Mouse (Mus musculus): ENCODE results near the gene Ctsw. TPM values are rescaled to one million over a fixed set of nuclear protein-coding genes. Genes with fewer than 3 reads are reported as not detected.
"Not testable (repeated sequence)": the region's sequence is repeated elsewhere in the genome, so short reads cannot be mapped to it uniquely, and the experiment has no call there.

The Ctsw gene
- total RNA-seq (2021): 1 to 10 TPM in 1 of 2 experiments, under 1 TPM in 1; 0.25 to 1.5 TPM
- long read RNA-seq, experiment 1: 0 reads
- long read RNA-seq, experiment 2, partial matches to known transcripts: 0 of 1 reads
- long read RNA-seq, experiment 2, other reads (novel, unspliced or antisense): 1 of 1 reads

DNA sequence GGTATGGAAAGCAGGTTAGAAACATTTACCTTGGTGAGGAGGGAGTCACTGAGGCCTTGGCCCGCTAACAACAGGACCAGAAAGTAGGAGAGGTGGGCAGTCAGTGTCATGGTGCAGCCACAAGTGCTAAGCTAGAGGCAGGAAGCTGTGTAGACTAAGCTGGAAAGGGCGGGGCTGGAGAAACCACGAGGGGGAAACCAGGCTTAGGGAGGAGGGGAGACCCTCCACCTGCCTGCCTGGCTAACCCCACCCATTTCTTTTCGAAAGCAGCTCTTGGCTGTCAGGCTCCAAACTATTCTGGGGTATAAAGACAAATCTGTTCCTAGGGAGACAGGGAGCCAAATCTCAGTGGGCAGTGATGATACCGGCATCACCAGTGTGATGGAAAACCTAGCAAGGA lies at the start of gene Ctsw:
Ctsw (minus strand) TSS at position 134 of the 400 bp plus-strand sequence.
- DNase-seq: no peak

DNA sequence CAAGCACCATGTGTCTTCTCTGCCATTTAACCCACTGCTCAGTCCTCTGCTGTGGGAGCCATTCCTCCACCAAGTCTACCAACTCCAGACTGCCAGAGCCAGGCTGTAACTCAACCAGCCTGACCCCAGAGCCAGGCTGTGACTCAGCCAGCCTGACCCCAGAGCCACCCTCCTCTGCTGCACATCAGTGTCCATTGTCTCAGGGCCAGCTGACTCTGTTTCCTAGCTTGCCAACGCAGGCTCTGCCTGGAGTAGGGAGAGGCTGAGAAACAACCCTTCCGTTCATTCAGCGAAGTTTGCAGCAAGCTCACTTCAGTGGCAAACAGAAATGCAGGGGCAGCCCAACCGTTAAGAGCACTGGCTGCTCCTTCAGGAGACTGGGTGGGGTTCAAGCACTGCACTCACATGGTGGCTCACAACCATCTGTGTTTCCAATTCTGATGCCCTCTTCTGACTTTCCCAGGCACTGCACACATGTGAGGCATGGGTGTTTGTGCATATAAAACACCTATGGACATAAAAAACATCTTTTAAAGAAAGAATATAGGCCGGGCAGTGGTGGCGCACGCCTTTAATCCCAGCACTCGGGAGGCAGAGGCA lies 48.7 kb upstream of the Ctsw start:
- DNase-seq: no peak

DNA sequence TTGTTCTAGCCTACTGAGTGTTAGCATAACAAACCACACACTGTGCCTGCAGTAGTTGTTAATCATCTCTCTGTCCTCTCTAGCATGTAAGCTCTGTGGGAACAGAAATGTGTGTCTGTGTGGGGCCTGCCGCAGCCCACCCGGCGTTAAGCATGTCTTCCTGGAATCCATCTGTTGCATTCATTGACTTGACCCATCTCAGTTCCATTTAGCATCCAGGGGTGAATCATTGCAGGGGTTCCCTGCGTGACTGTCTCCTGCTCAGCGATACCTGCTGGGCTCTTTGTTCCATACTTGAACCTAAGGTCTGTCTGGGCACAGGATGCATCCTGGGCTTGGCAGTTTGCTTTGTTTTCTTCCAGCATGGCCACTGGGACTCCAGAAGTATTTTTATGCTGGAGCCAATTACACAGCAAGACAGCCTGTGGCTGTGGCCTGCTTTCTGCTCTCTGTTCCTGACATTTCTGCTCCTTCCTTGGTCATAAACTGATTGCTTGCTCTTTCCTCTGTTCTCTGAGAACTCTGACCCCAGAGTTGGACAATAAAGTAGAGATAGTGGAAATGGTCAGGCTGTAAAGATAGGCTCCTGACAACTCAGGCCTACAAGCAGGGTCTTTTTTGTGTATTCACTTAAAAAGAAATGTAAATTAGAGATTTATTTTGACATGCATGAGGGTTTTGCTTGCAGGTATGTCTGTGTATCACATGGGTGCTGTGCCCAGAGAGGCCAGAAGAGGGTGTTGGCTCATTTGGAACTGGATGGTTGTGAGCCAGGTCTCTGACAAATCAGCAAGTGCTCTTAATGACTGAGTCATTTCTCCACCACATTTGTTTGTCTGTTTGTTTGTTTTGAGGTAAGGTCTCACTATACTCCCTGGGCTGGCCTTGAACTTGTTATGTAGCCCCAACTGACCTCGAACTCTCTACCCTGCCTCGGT lies 47.8 kb upstream of the Ctsw start:
- DNase-seq: no peak

DNA sequence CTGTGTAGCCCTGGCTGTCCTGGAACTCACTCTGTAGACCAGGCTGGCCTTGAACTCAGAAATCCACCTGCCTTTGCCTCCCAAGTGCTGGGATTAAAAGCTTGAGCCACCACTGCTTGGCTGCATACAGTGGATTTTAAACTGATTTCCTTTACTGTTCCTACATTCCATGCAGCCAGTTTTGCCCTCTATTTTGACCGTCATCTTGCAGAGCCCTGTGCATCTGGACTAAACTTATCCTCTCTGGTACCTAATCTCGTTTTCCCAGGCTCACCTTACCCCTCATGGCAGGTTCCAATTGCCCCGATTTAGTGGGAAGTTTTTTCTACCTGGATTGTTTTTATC lies 44.7 kb upstream of the Ctsw start:
- DNase-seq: no peak

DNA sequence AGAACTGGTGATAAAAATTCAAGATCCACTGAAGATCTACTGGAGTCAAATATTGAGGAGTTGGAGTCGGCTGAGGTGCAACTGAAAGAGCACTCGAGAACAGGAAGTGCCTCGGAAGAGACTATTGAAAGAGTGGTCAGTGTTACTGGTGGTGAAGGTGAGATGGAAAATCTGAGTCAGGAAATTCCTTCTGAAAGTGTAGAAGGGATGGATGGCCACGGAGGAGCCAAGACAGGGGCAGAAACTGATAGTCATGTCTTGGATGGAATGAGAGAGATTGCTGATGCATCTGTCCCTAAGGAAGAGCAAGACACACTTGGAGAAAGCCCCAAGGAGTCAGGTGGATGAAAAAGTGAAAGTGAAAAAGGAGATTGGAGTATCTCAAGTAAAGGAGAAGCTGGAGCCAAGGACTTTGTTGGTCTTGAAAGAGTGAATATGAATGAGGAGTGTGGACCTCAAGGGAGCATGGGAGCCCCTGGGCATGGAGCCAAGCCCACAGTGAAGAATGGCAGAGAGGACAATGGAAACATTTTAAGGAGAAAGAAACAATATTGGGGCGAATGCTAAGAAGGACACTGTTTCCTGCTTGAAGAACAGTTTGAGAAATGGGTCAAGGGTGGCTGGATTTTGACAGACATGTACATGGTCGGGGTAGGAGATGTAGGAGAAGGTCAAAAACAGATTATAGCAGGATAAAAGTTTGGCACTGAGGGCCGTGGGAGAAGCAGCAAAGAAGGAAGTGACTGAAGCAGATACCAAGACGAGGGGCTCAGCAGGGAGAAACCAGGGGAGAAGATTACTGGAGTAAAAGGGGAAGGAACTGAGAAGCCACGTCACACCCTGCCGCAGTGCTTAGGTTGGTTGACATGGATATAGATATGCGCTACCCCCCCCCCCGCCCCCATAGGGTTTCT lies 44.0 kb upstream of the Ctsw start:
- peak; percentile 17 to 30 for DNase-seq

DNA sequence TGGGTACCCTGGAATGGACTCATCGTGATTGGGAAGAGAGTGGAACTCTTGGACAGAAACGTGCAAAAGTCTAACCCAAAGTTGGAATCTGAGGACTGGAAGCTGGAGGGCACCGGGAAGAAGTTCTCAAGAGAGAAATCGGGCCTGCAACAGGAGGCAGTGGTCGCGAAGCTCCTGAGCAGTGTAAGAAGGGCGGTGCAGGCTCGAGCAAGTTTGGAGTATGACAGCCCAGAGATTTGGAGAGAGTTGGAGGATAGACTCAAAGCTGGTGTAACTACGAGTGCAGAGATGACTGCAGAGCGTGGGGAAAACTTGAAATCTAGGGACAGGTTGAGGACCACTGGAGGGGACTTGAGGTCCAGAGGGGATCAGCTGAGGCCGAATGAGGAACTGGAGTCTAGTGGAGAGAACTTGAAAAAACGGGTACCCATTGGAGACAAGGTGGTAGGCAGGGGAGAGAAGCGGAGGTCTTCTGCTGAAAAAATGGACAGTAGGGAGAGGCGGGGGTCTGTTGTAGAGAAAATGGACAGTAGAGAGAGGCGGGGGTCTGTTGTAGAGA lies 42.8 kb upstream of the Ctsw start:
- DNase-seq: no peak

DNA sequence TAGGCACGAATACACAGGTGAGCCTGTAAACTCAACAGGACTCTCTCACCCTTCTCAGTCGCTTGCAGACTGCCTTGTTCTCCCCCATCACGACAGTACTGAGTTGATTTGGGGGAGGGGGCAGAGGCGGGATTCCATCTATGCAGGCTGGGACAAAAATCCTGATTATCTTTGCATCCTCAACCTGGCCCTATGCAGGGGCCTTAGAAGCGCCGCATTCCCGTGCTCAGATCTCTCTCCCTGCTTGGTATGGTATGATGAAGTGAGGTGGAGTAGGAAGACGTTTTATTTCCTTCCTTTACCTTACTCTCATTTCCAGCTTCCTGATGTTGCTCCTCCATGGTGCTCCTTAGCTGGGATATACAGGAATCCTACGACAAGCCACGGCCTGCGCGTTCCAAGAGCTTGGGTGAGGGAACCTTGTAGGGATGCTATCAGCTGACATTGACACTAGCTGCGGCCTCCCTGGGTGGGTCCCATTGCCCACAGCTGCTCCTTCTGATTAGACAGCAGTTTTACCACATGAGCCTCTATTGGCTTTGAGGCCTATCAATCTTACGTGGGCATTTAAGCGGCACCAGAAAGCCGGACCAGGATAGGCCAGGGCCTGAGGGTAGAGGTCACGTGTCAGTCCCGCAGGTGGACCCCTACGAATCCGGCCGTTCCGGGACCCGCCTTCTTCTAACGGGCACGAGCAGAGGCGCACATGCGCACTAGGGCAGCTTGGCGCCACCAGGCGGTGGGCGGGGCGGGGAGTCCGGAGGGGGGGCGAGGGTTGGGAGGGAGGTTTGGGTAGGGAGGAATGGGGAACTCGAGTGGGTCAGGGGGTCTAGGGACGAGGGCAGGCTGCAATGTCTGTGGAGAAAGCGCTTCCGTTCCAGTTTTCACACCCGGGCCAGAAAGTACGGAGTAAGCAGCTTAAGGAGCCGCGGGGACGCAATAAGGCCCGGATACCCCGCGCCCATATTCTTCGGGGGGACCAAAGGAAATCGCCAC lies 42.0 kb upstream of the Ctsw start, which contains the start of gene Snx32:
Snx32 (minus strand) TSS at position 508 of the 996 bp plus-strand sequence.
- DNase-seq: peak; percentile 97 to 99

DNA sequence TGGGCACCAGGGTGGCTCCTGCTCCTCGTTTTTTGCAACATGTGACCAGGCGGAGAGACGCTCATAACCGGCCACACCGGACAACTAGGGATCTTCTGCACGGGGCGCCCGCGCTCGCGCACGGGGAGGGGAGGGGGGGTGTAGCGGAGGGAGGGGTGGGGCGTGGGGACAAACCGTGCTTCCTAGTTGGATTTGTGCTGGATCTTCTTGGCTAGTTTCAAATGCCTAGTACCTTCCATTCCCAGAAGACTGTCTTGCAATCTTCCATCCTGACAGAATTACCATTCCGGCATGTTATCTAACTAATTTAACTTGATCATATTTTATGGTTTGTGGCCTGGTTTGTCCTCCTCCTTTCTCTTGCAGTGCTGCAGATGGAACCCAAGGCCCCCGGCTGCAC lies 35.4 kb upstream of the Ctsw start, which contains the start of gene 1700020D05Rik:
1700020D05Rik (minus strand) TSS at position 101 of the 400 bp plus-strand sequence.
- no peak for DNase-seq

DNA sequence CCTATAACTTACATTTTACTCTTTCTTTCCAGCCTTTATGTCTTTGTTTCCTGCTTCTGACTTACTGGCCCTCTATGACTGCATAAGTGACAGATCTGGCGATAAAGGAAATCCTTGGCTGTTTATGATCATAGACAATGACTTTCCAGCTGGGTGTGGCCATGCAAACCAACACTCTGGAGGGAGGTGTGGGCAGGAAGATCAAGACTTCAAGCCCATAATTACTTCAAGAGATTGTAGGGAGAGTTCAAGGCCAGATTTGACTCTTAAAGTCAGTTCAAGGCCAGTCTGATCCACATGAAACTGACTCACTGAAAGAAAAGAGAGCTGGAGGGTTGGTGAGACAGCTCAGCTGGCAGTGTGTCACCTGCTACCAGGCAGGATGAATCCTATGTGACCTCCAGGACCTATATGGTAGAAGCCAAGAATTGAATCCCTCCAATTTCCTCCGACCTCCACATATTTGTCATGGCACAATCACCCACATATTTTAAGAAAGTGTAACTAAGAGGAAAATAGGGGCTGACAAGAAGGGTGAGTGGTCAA lies 32.1 kb upstream of the Ctsw start:
- DNase-seq: no peak

DNA sequence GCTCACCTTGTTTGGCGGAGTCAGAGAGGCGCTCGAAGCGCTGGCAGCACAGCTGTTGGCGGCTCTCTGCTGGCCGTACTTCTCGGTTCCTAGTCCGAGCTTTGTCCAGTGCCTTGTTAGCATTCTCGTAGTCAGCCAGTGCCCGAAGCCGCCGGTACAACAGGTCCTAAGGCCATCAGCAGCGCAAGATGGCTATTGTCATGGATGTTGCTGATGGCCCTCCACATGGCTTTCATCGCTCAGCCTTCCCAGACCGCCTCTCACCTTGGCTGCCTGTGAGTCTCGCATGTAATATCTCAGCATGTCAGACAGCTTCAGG lies 27.7 kb upstream of the Ctsw start:
- no peak for DNase-seq

DNA sequence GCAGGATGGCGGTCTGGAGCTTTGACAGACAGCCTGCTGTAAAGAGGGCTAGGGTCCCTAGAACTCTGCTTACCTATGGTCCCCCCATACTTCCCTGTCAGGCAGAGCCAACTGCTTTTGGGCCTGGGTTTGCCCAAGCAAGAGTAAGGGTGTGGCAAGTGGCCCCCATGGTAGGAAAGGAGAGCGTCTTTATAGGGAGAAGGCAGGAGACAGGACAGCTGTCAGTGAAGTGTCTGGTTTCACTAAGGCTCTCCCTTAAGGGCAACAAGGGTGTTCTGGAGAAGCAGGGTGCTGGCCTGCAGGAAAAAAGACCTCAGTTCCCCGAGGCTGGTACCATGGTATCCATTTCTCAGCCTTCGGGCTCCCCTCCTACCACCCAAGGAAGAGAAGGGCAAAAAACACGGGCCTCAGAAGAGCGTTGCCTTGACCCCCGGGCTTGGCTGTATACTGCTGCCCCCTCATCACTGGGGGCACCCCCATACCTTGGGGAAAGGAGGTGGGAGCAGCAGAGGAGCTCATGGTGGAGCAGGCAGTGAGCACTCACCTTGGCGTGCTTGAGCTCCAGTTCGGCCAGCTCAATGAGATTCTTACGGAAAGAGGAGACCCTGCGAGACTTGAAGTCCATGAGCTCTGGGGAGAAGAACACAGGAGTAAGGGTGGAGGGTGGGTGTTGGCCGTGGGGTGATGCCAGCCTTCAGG lies 27.2 kb upstream of the Ctsw start:
- DNase-seq: no peak

DNA sequence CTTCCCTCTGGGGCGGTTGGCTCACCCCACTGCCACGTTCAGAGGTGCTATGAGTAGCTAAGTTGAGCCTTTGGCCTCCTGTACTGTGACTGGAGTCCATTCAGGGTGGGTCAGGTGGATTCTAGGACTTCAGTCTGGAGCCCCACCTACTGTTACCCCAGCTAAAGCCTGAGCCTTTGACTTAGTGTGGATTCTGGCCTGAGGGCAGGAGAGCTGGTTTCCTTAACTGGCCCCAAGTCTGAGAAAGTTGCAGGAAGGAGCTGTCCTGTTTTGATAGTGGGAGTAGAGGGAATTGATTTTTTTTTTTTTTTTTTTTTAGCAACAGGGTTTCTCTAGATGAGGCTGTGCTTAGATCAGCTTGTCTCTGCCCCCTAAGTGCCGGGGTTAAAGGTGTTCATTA lies 26.0 kb upstream of the Ctsw start:
- no peak for DNase-seq

DNA sequence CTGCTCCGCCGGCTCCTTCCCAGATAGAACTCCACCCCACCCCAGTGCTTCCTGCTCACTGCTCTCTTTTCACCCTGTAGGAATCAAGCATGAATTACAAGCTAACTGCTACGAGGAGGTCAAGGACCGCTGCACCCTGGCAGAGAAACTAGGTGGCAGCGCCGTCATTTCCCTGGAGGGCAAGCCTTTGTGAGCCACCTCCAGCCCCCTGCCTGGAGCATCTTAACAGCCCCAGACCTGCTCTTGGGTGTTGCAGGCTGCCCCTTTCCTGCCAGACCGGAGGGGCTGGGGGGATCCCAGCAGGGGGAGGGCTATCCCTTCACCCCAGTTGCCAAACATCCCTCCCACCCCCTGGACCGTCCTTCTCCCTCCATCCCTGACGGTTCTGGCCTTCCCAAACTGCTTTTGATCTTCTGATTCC lies 25.0 kb upstream of the Ctsw start:
- not testable (repeated sequence) for DNase-seq

DNA sequence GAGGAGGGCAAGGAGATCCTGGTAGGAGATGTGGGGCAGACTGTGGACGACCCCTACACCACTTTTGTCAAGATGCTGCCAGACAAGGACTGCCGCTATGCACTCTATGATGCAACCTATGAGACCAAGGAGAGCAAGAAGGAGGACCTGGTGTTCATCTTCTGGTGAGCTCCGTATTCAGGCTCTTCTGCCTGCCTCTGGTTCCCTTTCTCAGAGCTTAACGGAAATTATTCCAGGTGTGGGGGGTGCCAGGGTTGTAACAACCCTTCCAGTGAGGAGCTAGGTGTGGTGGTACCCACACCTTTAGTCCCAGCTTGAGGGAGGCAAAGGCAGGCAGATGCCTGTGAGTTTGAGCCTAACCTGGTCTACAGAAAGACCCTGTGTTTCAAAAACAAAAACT lies 24.3 kb upstream of the Ctsw start:
- no peak for DNase-seq

DNA sequence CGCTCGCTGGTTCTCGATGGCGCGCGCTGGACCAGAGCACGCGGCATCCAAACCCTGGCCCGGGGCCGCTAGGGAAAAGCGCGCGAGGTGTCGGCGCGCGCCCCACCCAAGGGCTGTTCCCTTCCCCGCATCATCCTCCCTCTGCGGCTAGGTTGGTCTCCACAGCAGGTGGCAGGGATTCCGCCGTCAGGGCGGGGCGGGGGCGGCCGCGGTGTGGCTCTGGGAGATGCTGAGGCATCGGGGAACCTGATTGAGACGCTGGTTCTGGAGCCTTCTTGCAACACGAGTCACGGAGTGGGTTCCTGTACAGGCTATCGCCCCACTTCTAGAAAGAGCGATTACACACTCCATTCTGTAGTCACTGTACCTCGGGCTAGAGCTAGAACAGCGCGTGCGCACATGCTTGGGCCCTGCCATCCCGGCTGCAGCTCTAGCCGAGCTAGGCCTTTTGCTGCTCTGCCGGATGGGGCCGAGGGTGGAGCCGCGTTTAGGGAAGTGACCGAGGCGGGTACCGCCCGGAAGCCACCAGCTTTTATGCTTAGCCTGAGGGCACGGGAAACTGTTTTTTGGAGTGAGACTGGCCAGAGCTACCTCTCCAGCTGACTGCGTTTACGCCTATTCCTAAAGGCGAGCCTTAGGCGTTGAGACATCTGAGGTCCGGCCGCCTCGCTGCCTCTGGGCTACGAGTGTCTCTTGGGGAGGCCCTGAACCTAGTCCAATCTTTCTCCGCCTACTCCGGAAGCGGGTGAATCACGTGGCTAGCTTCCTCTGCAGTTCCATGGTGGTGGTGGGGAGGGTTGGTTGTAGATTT lies 22.8 kb upstream of the Ctsw start:
- peak; percentile 94 for DNase-seq

DNA sequence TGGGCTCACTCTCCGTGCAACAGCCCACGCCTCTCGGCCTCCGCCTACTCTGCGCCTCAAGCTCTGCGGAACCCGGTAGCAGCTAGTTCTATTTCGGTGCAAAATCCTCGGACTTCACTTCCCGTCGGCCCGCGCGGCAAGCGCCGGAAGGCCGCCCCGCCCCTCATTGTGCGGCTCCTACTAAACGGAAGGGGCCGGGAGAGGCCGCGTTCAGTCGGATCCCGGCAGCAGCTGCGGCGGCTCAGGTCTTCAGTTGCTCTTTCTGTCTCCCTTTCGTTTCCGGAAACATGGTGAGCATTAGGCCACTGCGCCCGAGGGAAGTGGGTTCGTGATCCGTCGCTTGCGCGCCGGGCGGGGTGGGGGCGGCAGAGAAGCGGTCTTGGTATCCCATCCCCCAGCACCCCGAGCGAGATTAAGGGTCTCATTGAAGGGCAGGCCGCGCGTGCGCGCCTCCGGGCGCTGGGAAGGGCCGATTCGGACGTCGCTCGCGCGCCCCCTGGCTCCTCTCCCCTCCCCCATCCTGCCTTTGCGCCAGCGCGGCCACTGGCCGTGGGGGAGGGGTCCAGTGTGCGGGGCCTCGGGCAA lies 22.1 kb upstream of the Ctsw start, which contains the start of gene Cfl1:
Cfl1 (plus strand) TSS at position 143 of the 585 bp plus-strand sequence.
- DNase-seq: peak; percentile 96 to 98

DNA sequence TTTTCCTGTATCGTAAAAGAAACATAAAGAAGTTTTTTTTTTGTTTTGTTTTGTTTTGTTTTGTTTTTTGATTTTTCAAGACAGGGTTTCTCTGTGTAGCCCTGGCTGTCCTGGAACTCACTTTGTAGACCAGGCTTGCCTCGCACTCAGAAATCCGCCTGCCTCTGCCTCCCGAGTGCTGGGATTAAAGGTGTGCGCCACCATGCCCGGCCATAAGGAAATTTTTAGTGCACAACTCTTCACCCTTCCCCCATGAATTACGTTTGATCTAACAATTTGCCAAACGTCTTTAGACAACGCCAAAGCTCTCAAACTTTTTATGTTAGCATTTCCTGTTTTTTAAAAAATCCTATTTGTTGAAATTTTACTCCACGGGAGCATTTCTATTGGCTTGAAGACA lies 21.4 kb upstream of the Ctsw start:
- not testable (repeated sequence) for DNase-seq

DNA sequence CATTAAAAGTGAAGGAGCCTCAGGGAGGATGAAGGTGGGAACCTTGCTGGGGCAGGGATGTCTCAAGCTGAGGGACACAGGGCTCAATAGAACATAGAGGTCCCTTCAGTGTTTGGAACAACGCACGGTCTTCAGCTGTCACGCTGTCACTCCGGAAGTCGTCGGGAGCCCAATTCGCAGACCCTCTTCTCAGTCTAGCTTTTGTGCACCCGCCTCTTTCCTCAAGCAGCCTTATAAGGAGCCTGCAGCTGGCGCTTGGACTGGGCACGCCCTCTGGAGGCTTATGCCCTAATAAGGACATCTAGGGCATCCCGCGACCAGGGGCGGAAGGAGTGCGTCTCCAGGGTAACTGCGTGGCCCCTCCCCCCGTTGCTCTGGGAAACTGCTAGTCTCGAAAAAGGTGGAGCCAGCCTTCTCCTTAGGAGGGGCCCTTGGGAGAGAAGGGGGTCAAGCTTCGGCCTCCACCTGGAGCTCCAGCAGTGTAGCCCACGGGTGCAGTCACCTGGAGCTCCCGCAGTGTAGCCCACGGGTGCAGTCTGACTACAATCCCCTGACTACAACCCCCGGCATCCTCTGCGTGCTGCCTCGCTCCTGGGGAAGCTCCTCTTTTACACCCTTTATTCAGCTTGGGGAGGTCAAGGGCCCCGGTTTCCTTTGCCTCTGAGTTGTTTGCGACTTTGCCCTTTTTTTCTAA lies 20.7 kb upstream of the Ctsw start:
- peak; percentile 98 for DNase-seq
